Mouse (Mus musculus) midbrain, postnatal 0 days (tissue): ENCODE results near the gene Fbxl17. TPM values are rescaled to one million over a fixed set of nuclear protein-coding genes. Genes with fewer than 3 reads are reported as not detected.

Source experiments
- ATAC-seq: fragments of 200-750 bp; cut with Nextera tagmentation; 2 replicates; pipeline ENCODE4 v1.8.0; 2017; ENCODE audit warnings: moderate number of reproducible peaks, mild to moderate bottlenecking, moderate TSS enrichment, moderate library complexity; ENCODE audit not compliant: low FRiP score
- DNase-seq: peaks from one replicate; pipeline ENCODE4 v3.0.0-alpha.2; 2015; ENCODE audit warnings: low spot score
- H3K27ac ChIP-seq: fragments of 300-500 bp; sonication (generic); 2 replicates; pipeline ENCODE4 v1.5.1; 2014; ENCODE audit warnings: low read depth, mild to moderate bottlenecking, low read length, mixed read lengths
- H3K27me3 ChIP-seq: fragments of 300-500 bp; sonication (generic); 2 replicates; pipeline ENCODE4 v1.6.1; 2014; ENCODE audit warnings: low read length, control low read depth, mixed read lengths; ENCODE audit not compliant: insufficient read depth
- H3K36me3 ChIP-seq: fragments of 300-500 bp; sonication (generic); 2 replicates; pipeline ENCODE4 v1.6.1; 2014; ENCODE audit warnings: low read length, control low read depth, mixed read lengths; ENCODE audit not compliant: insufficient read depth
- H3K4me1 ChIP-seq: fragments of 300-500 bp; sonication (generic); 2 replicates; pipeline ENCODE4 v1.6.1; 2014; ENCODE audit warnings: mild to moderate bottlenecking, control low read depth, antibody characterized with exemption, low read length, mixed read lengths; ENCODE audit not compliant: insufficient read depth
- H3K4me2 ChIP-seq: fragments of 300-500 bp; sonication (generic); 2 replicates; pipeline ENCODE4 v1.6.1; 2014; ENCODE audit warnings: low read depth, mild to moderate bottlenecking, low read length, mixed read lengths; ENCODE audit not compliant: poor library complexity, severe bottlenecking
- H3K4me3 ChIP-seq: fragments of 300-500 bp; sonication (generic); 2 replicates; pipeline ENCODE4 v1.5.1; 2014; ENCODE audit warnings: low read depth, mild to moderate bottlenecking, low read length, moderate library complexity
- H3K9ac ChIP-seq: fragments of 300-500 bp; sonication (generic); replicated peaks from 2 replicates; pipeline ENCODE4 v1.6.1; 2014; ENCODE audit warnings: mild to moderate bottlenecking, low read length, moderate library complexity, mixed read lengths; ENCODE audit not compliant: poor library complexity, severe bottlenecking
- H3K9me3 ChIP-seq: fragments of 300-500 bp; sonication (generic); 2 replicates; pipeline ENCODE4 v1.6.1; 2016; ENCODE audit warnings: low read length, control low read depth
- CTCF ChIP-seq: IDR thresholded peaks from 2 replicates; pipeline ENCODE4 v1.5.1; 2016; ENCODE audit warnings: antibody characterized with exemption, mild to moderate bottlenecking
- WGBS: fragments of 180-500 bp; shearing (Covaris S2); extraction: QIAGEN DNeasy Blood & Tissue Kit; methylation state at CpG from one replicate; pipeline ENCODE4 v1.1.7; 2014; 5-methylcytosine and 5-hydroxymethylcytosine counted together
- polyA plus RNA-seq: library from polyadenylated mRNA; unstranded; fragments of >200 nt; fragmentation: Nextera tagmentation; extraction: Ambion mirVana; gene quantifications from 2 replicates; pipeline ENCODE4 v1.2.1, GENCODE M21; 2015
- total RNA-seq: library from RNA; depleted of rRNA; stranded (reverse); fragments of >200 nt; gene quantifications from 2 replicates; pipeline ENCODE4 v1.2.3, GENCODE M21; 2014

Gene Fbxl17
- total and polyA plus RNA-seq, 2 experiments from 2014 or later: 16.6 to 39.2 TPM

DNA sequence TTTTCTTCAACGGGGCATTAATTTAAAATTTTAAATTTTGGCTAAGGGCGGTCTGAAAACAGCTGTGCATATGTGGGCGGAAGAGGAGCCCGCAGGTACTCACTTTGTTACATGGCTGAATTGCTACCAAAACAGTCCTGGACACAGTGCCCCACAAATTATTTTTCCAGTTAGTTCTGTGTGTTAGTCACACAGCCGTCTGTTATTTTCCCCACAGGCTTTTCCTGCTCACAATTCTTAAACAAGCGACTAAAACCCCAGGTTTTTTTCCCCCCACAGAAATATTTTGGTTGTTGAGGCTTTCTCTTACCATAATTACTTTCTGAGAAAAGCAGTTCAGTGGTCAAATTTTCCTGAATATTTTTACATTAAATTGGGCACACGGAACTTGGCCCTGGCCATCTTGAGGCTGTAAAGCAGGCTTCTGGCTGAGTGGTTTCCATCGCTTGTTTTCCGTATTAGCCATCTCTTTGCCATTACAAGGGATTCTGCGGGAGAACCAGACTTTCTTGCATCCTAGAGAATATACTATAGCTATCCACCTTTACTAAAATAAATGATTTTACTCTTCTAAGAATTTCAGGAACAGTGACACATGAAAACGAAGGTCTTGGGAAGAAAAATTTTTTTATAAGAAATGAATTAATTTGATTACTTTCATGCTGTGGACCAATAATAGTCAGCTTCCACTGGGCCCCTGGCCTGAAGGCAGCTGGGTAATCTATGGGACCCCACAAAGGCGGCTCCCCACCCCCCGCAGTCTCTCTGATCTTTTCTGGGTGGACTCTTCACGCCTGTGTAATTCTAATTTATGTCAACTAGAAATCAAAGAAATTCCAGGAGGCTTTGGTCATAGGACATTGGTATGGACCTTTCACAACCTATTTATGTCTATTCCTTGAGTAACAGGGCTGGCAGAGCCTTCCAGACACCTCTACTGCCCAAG is 424.5 kb downstream of the Fbxl17 start:
- DNase-seq (no peak), ATAC-seq (no peak)
- 45% methylated on average over 14 of the region's 14 CpGs for WGBS
- Histone ChIP-seq H3K9me3 (no peaks in the 10 kb centered on the region), H3K9ac (no peak overlapping the region), H3K4me1 (peaks cover 3% of the 10 kb centered on the region; the same call in 1 of the 2 replicates), H3K36me3 (no peaks in the 10 kb centered on the region), H3K27ac (no peak overlapping the region), H3K4me3 (no peak overlapping the region), H3K27me3 (no peaks in the 10 kb centered on the region), H3K4me2 (no peak overlapping the region)
- no peak for TF ChIP-seq CTCF

DNA sequence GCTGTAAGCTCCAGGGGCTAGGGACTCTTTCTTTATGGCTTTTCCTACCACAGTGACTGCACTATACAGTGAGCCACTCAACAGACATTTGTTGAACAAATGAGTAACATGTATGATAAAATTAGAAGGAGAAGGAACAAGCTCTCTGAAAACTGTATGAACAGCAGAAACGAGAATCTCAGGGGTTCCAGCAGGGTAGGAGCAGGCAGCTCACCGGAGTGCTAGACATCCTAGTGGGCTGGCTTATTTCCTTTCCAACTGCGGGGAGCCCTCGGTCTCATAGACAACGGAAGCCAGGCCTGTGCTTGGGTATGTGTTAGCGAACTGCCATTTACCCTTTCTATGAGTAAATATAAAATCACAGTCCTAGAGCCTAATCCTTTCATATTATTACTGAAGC is 426.5 kb downstream of the Fbxl17 start:
- no peaks in the 10 kb centered on the region for H3K9me3 ChIP-seq
- TF ChIP-seq CTCF: no peak
- H3K4me1 ChIP-seq: peaks cover 6% of the 10 kb centered on the region; the same call in 1 of the 2 replicates
- no peaks in the 10 kb centered on the region for H3K27me3 ChIP-seq
- H3K36me3 ChIP-seq: no peaks in the 10 kb centered on the region
- H3K4me2 ChIP-seq: no peak overlapping the region
- no peak overlapping the region for H3K27ac ChIP-seq
- H3K4me3 ChIP-seq: no peak overlapping the region
- DNase-seq (no peak), ATAC-seq (no peak)
- 61% methylated on average over 6 of the region's 6 CpGs for WGBS
- no peak overlapping the region for H3K9ac ChIP-seq

DNA sequence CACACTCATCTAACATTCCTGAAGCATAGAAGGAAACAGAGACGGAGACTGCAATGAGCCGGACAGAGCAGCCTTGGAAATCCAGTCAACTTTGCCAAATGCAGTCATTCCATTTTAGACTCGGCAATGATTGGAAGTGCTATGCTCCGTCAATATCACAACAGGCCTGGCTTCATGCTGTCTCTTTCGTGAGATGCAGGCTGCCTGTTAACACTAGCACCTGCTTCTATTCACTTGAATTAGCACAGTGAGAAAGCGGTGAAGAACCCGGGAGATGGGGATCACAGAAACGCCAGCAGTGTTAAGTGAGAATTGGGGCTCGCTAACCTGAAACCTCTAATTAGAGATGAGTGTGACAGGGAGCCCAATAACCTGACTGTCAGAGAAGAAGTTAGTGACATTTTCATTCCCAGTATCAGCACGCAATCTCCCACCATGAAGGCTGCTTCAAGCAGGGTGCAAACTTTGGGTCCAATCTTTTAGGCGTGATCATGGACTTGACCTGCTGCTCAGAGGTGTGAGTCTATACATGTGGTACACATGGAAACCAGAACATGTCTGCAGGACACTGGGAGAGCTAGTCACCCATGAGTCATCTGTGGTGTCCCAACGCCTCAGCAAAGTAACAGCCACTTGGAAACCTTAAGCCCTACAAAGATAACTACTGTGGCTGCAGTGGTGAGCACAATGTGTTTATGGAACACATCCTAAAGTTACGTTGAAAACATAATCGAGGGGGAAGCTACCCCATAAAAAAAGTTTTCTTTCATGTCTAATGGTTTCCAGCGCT is 428.5 kb downstream of the Fbxl17 start:
- Histone ChIP-seq H3K4me3 (no peak overlapping the region), H3K4me2 (no peak overlapping the region), H3K27ac (no peak overlapping the region), H3K4me1 (peaks cover 6% of the 10 kb centered on the region; the same call in 1 of the 2 replicates), H3K9me3 (no peaks in the 10 kb centered on the region), H3K36me3 (no peaks in the 10 kb centered on the region), H3K9ac (no peak overlapping the region), H3K27me3 (no peaks in the 10 kb centered on the region)
- DNase-seq (no peak), ATAC-seq (no peak)
- no peak for TF ChIP-seq CTCF
- WGBS: 56% methylated on average over 15 of the region's 15 CpGs

DNA sequence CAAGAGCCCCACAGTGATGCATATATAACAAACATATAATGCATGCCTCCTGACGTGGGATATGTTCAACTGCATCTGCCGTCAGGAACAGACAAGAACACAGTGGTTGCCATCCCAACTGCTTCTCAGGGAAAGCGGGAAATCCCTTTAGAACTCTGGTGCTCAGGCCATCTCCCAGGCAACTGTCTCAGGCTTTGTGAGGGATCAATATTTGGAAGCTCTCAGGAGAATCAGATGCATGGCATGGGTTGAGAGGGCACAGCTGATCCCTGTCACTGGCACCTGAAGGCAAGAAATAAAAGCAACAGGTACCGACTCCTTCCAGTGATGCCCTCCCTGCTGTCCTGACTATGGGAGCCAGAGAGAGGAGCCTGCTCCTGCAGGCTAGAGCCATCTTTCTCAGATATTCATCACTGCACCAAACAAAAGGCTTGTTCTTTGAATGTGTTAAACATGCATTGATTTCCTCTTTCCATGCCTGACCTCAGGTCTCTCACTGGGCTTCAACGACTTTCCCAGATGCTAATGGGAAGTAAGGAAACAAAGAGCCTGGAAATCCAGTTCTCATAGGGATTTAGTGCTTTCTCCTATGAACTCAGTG is 429.6 kb downstream of the Fbxl17 start:
- no peak overlapping the region for H3K4me2 ChIP-seq
- H3K9me3 ChIP-seq: no peaks in the 10 kb centered on the region
- WGBS: 25% methylated on average over 5 of the region's 5 CpGs
- DNase-seq: no peak
- H3K27me3 ChIP-seq: no peaks in the 10 kb centered on the region
- peak; percentile 36; the same call in 1 of the 2 replicates for ATAC-seq
- no peak overlapping the region for H3K27ac ChIP-seq
- no peak for TF ChIP-seq CTCF
- no peak overlapping the region for H3K4me3 ChIP-seq
- H3K4me1 ChIP-seq: peaks cover 3% of the 10 kb centered on the region; the same call in 1 of the 2 replicates
- no peak overlapping the region for H3K9ac ChIP-seq
- H3K36me3 ChIP-seq: no peaks in the 10 kb centered on the region

DNA sequence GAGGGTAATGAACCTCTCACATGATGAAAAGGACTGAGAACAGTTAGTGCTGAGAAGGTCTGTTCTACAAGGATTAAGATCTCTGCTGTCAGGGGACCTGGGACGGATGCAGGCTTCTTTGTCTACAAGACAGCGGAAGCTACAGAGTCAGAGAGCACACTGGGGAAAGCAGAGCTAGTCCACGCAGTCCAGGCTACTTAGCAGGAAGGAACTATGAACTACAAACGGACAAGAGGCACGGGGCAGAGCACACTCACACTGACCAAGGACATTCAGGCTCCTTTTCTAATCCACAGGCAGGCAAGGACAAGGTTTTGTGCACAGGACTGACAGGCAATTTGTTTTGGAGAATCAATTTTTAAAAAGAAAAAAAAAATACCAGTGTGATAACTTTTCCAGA is 437.0 kb downstream of the Fbxl17 start:
- WGBS: 18% methylated on average over 5 of the region's 5 CpGs
- Histone ChIP-seq H3K36me3 (no peaks in the 10 kb centered on the region), H3K4me3 (no peak overlapping the region), H3K27me3 (no peaks in the 10 kb centered on the region), H3K9me3 (no peaks in the 10 kb centered on the region), H3K9ac (no peak overlapping the region), H3K4me1 (0 out of 2 replicates have a peak, but pooled peaks cover 2% of the 10 kb centered on the region), H3K27ac (no peak overlapping the region), H3K4me2 (no peak overlapping the region)
- DNase-seq: no peak
- no peak for ATAC-seq
- no peak for TF ChIP-seq CTCF
